Mouse (Mus musculus) olfactory bulb, adult 2 months (tissue): ENCODE data around the gene Ano4.

ENCODE experiments used
- CTCF ChIP-seq: fragments of 200-500 bp; IDR thresholded peaks from 2 replicates; pipeline ENCODE4 v1.5.1; 2012; ENCODE audit warnings: low read depth, mild to moderate bottlenecking, low read length, moderate library complexity; ENCODE audit not compliant: insufficient read depth
- POLR2A ChIP-seq: fragments of 200-500 bp; IDR thresholded peaks from 2 replicates; pipeline ENCODE4 v1.6.1; 2012; ENCODE audit warnings: mild to moderate bottlenecking, low read depth, low read length, moderate library complexity; ENCODE audit not compliant: insufficient read depth

DNA sequence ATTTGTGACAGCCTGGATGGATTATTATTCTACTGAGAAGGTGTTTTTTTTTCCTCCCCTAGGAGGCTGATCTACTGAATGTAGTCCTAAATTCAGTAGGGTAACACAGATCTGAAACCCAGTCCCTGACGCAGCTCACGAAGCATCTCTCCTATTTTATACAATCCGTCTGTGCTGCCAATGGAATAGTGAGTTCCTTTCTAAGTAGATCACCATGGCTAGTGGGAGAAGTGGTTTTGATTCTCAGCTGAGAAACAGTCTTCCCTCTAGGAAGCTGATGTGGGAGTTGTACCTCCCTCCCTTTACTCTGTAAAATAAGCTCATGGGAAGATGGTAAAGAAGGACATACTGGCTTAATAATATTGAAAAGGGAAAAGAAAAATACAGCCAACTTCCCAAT, 90.8 kb downstream of the Ano4 start:
- TF ChIP-seq CTCF, result no peak
- TF ChIP-seq POLR2A, result no peak
